Mouse (Mus musculus) telencephalon, adult 2 months (tissue): ENCODE measurements around the gene Myo15.
A peak's percentile ranks its signal among the peaks of the same experiment; 100 is the strongest.
"Not testable (repeated sequence)": the region's sequence is repeated elsewhere in the genome, so short reads cannot be mapped to it uniquely, and the experiment has no call there.

Source experiments
- DNase-seq: peaks from one replicate; pipeline ENCODE4 v3.0.0-alpha.2; 2011; ENCODE audit warnings: low read depth, low spot score

Myo15 gene

DNA sequence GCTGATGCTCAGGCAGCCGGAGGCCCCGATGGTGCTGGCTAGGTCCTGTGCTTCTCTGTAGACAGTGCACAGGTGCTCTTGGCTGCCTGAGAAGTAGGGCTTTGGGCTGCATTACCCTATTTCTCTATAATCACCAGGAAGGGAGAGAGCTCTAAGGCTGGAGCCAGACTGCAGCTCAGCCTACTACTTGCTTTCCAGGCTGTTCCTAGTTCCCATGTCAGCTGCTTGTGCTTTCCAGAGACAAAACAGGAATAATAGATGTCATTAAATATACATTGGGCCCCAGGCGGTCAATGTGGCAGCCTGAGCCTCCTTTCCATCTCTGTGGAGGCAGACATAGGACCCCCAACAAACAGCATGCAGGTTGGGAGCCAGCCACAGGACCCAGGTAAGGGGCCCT is at the start of gene Myo15:
Gene Myo15, plus strand, starts transcription at position 301 of the 400 bp plus-strand sequence.
- no peak for DNase-seq

DNA sequence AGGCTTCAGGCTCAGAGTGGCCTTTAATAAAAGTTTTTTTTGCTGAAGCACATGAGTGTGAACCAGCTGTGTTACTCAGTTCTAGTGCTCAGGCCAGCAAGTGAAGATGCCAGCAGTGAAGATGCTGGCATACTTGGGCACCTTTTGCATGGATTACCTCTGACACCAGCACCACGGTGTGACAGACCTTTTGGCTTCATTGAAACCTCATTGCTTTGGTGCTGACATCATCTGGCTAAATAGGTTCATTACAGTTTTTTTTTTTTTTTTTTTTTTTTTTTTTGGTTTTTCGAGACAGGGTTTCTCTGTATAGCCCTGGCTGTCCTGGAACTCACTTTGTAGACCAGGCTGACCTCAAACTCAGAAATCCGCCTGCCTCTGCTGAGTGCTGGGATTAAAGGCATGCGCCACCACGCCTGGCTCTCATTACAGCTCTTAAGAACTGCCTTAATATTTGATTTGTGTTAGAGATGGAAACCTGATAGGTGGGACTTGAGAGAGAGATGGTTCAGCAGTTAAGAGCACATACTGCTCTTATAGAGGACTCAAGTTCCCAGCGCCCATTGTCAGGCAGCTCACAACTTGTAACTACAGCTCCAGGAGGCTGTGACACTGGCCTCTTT is 47.0 kb upstream of the Myo15 start:
- no peak for DNase-seq

DNA sequence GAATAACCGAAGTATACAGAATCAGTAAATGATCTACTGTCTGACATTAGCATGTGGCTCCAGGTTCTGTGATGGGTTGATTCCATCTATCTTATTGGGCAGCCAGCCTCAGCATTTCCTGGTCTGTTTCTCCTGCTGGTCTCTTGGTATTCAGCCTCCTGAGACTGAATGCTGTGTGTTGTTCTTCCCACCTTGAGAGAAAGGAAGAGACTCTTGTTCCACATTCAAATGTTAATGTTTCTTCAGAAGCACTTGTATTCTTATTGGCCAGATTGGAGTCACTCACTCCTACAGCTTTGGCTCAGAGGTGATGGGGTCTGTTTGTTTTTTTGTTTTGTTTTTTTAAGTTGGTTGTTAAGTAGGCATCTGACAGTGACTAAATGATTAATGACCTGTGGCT is 46.1 kb upstream of the Myo15 start:
- DNase-seq = no peak

DNA sequence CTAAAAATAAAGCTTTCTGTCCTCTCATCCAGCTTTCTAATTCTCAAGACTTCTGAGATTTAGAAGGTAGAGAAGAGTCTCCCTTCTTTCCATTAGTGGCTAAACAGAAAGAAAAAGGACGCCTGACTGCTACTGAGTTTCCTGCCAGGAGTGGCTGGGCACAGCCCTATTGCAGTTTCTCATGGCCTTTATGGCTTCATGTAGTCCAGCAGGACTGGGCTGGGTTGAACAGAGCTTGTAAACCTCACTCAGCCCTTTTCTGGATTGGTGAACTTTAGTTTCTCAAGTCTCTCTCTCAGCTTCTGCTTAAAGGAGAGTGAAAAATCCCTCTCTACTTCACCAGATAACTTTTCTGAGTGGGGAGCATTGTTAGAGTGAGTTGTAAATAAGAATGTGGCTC is 42.7 kb upstream of the Myo15 start:
- DNase-seq = no peak

DNA sequence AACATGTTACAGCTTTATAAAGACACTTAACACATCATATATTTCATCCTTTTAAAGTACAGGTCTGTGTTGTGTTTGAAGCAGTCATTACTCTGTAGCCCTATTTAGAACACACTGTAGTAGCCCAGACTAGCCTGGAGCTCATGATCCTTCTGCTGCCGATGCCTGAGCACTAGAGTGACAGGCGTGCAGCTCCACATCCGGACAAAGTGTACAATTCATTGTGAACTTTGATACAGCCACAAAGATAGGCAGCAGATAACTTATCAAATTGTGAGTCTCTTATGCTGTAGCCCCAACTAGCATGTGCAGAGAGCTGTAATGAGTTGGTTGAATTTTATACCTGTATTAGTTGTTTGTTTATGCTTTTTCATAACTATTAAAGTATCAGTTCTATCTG is 41.5 kb upstream of the Myo15 start:
- no peak for DNase-seq

DNA sequence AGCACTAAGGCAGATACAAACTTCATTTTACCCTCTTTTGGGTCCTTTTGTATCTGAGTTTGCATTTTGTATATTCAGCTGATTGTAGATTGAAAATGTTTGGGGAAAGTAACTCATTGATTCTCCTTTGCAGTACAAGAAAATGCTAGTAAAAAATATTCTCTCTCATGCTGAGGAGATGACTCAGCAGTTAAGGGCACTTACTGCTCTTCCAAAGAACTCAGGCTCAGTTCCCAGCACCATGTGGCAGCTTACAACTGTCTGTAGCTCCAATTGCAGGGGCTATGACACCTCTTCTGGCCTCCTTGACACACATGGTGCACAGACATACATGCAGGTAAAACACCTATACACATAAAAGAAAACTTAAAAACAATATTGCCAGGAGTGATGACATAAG is 35.6 kb upstream of the Myo15 start:
- no peak for DNase-seq

DNA sequence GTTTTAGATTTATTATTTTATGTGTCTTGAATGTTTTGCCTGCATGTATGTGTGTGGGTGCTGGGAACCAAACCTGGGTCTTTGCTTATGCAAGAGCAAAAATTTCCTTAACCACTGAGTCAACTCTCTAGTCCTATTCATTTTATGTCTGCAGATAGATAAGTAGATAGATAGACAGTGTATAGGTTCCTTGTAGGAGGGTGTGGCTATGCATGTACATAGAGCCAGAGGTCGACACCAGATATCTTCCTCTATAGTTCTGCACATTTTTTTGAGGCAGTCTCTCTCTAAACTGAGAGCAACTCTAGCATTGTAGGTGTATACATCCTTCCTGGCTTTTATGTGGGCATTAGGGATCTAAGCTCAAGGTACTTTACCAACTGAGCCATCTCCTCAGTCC is 34.0 kb upstream of the Myo15 start:
- DNase-seq = no peak

DNA sequence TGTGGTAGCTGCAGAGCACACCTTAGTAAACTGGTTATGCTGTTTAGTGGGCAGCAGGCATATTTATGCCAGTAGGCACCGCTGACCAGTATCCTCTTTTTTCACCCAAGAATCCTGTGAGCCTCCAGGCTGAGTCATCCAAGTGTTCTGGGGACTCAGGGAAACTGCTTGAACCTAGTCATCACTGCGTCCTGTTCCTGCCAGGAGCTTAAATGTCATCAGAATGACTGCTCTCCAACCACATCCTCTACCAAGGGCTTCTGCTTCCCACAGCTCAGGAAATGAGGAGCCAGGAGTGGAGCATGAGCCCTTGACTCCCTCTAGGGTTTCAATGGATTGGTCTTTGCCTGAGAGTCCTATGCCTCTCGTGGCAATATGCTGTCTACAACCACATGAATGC is 32.5 kb upstream of the Myo15 start:
- DNase-seq = no peak

DNA sequence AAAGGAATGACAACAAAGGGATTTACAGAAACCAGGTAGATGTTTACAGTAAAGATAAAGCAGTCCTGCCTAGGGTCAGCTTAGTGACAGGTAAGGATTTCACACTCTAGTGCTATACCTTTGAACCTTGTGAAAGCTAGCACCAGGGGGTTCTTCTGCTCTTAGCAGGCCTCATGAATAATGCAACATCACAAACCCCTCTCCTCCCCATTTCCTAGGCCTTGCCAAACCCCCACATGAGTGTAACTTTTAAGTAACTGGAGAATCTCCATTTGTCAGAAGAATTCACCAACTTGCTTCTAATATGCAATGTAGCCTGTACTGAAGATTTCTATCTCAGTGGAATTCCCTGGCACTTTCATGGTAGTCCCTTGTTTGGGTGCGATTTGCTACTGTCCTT is 29.5 kb upstream of the Myo15 start:
- DNase-seq = not testable (repeated sequence)

DNA sequence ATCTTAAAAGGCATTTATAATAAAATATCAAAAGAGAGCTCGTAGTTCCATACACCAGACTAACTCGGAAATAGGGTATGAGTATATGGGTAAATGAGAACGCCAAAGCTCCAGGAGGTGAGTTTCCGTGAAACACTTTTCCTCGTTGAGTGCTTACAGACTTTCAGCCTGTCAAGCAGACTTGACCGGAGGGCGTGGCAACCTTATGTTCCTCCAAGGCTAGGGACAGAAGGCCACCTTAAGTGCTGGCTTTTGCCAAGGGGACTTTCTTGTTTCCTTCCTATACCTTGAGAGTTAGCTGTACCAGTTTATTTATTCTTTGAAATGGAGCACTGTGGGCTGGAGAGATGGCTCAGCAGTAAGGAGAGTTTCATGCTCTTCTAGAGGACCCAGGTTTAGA is 29.0 kb upstream of the Myo15 start:
- DNase-seq = no peak

DNA sequence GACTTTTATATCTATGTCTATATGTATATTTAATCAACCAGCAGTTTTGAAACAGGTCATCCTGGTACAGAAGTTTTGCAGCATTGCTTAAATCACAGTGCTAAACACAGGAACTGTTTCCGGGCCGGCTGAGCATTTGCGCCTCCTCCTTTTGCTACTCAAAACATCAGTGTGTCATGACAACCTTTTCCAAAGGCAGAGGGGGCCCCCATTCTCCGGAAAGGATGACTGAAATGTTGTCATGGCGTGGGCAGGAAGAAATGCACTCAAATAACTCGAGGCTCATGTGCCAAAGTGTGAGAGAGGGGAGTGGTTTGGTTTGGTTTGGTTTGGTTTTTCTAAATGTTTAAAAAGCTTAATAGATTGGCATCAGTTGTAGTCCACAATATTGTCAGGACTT is 26.2 kb upstream of the Myo15 start:
- no peak for DNase-seq

DNA sequence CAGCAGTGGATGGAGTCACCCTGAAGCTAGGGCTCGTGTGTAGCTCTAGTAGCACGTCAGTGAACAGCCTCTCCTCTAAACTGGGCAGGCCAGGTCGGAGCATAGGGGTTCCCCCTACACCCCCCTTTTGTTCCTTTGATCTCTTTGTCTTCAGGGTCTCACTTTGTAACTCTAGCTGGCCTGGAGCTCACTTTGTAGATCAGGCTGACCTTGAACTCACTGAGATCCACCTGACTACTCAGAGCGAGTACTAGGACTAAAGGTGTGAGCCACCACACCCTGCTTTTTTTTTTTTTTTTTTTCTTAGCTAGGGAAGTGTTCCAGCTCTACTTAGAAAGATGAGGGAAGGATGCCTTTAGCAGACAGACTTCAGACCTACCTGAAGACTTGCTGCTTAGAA is 25.1 kb upstream of the Myo15 start:
- no peak for DNase-seq

DNA sequence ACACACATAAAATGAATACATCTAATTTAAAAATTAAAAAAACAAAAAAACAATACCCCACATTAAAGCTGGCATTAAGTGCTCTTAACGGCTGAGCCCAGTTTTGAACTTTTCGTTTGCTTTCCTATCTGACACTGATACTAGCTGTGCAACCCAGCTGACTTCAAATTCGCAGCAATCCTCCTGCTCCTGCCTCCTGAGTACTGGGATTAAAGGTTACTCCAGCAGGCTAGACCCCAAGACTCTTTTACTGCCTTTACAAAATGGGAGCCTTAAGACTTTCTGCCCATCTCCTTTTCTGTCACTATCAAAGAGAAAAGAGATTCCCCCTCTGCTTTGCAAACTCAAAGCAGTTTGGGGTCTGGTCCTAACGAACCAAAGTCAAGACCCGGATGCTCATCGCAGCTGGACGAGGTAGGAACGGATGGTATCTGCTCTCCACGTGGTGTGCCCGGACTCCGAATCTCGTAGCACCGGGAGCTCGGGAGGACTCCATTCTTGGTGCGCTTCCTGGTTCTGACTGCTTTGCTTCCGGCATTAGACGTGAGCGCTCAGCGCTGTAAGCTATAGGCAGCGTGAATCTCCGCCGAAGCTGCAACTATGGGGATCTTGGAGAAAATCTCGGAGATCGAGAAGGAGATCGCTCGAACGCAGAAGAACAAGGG is 14.9 kb upstream of the Myo15 start, which contains the start of gene Drg2:
Gene Drg2, plus strand, starts transcription at position 512 of the 665 bp plus-strand sequence.
- peak; percentile 90 for DNase-seq

DNA sequence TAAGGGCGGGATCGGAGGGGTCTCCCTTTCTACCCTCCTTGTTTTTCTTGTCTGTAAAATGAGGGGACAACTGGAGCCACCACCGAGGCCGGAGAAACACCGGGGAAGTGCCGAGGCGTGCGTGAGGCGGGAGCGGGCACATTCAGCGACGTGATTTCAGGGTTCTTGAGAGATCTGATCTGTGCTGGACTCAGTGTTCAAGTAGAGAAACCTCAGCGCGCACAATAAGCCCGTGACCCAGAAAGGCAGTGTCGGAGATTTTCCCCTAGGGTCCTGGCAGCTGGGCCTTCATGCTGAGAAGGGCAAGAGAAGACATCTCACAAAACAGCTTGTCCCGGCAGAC is 14.4 kb upstream of the Myo15 start:
- no peak for DNase-seq

DNA sequence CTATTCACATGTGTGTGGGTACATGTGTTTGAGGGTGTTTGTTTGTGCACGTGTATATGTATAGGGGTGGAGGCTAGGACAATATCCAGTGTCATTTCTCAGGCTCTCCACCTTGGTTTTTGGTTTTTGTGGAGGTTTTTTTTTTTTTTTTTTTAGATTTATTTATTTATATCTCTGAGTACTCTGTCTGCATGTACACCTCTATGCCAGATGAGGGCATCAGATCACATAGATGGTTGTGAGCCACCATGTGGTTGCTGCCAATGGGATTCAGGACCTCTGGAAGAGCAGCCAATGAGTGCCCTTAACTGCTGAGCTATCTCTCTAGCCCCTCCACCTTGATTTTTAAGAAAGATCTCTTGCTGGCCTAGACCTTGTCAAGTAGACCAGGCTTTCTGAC is 11.2 kb upstream of the Myo15 start:
- DNase-seq = no peak

DNA sequence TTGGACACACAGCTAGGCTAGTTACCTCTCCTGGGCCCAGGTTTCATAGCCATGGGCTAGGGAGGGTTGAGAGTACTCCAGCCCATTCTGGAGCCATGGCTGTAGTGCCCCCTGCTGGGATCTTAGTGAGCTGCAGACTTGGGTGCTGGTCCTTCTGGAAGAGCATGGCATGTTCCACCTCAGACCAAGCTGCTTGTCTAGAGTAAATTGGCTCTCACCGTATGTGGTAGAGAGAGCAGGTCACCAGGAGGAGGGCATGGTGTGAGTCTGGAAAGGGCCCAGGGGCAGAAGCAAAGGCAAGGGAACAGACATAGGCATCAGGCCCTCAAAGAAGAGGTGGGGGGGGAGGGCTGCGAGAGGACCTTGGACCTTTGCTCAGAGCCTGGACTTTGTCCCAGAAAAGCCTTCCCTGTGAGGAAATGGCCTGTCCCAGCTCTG is 3.2 kb upstream of the Myo15 start:
- DNase-seq = no peak

DNA sequence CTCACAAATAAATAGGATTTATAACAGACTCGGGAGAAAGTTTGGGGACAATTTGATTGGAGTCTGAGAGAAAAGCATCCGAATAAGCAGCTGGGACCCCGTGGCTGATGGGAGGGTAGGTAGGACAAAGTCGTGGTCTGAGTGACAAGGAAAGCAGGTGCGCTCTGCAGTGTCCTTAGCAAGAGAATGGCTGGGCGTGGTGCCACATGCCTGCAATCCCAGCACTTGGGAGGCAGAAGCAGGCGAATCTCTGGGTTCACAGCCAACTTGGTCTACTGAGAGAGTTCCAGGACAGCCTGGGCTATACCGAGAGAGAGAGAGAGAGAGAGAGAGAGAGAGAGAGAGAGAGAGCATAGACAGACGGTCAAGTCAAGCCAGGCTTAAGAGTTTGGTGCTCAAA is 1.6 kb downstream of the Myo15 start:
- DNase-seq = no peak

DNA sequence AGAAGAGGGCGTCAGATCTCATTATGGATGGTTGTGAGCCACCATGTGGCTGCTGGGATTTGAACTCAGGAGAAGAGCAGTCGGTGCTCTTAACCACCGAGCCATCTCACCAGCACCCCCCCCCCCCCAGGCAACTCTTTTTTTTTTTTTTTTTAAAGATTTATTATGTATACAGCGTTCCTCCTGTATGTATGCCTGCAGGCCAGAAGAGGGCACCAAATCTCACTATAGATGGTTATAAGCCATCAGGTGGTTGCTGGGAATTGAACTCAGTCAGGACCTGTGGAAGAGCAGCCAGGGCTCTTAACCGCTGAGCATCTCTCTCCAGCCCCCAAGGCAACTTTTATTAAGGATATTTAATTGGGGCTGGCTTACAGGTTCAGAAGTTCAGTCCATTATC is 5.4 kb downstream of the Myo15 start:
- no peak for DNase-seq

DNA sequence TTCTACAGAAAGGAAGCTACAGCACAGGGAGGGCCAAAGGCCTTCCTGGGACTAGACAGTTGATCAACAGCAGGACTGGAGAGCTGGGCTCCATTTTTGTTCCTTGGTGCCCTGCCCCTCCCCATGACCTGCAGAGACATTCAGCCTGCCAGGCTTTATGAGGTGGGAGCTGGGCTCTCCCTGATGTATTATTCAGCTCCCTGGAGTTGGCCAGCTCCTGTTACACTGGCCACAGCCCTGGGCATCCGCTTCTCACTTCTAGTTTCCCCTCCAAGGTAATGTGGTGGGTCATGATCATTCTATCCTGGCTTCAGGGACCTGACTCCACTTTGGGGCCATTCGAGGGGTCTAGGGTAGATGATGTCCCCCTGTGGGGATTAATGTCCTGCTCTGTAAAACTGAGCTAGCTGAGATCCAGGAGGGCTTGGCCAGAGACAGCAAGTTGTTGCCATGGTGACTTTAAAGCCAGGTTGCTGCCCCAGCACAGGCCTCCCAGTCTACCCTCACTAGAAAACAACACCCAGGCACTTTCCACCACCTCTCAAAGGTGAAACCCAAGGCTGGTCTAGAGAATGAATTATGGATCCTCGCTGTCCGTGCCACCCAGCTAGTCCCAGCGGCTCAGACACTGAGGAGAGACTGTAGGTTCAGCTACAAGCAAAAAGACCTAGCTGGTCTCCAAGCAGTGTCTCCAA is 6.7 kb downstream of the Myo15 start:
- no peak for DNase-seq

DNA sequence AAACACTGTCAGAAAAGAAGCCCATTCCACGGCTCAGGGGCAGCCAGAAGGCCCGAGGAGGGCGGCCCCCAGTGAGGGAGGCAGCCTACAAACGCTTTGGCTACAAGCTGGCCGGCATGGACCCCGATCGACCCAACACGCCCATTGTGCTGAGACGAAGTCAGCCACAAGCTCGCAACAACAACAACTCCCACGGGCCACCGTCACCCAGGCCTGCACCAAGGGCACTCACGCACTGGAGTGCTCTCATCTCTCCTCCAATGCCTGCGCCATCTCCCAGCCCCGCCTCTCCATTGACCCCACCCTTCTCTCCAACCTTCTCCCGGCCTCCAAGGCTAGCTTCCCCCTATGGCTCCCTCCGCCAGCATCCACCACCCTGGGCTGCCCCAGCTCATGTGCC is 9.0 kb downstream of the Myo15 start:
- DNase-seq = no peak

DNA sequence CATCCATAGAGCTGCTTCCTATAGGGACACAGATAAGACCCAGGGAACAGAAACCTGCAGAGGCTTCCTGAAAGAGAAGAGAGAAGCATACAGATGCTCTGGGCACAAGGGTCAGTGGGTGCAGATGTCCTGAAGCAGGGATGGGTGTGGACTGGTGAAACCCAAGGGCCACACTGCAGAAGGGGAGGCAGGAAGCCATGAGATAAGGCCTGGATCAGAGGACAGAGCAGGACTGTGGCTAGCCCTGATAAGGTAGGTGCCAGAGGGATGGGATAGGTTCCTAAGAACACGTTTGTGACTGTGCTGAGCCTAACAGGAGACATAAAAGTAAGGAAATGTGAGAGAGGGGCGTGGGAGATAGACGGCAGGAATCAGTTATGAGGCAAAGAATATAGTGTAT is 17.1 kb downstream of the Myo15 start:
- no peak for DNase-seq

DNA sequence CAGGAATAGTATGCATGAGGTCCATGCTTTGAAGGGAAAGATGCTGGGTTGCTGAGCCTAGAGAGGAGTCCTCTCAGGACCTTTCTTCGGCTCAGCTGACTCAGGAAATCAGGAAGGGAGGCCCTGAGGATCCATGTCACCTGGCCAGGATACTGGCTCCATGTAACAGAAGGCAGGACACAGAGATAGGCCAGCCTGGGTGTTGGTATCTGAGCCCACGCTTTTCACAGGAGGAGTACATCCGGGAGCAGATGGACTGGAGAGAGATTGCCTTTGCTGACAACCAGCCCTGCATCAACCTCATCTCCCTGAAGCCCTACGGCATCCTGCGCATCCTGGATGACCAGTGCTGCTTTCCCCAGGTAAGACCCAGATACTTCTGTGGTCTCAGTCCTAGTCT is 23.6 kb downstream of the Myo15 start:
- DNase-seq = no peak

DNA sequence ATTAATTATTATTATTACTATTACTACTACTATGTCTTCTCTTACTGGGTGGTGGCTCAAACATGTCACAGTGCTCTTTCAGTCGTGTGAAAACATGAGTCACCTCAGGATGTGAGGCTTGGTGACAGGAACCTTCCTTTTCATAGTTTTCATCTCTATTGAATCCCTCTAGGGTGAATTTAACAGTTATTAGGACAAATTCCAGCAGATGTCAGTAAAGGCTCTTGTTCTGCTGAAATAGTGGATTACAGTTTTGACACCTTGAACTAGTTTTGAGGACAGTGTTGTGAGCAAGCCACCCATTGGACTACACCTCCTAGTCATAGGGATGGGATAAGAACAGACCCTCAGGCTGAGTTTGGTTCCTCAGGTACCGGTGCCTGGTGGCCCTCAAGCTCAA is 26.6 kb downstream of the Myo15 start:
- no peak for DNase-seq
